Mouse (Mus musculus) midbrain, embryonic 16.5 days (tissue): ENCODE results near the gene Amhr2. TPM values are rescaled to one million over a fixed set of nuclear protein-coding genes. Genes with fewer than 3 reads are reported as not detected.

Experiments used
- ATAC-seq: fragments of 200-750 bp; cut with Nextera tagmentation; 2 replicates; pipeline ENCODE4 v1.8.0; 2017; ENCODE audit warnings: moderate TSS enrichment
- H3K27ac ChIP-seq: fragments of 300-500 bp; sonication (generic); 2 replicates; pipeline ENCODE4 v1.5.1; 2014; ENCODE audit warnings: mild to moderate bottlenecking, low read length, mixed read lengths
- H3K27me3 ChIP-seq: fragments of 300-500 bp; sonication (generic); 2 replicates; pipeline ENCODE4 v1.6.1; 2014; ENCODE audit warnings: low read depth, low read length, mixed read lengths; ENCODE audit not compliant: control insufficient read depth, insufficient read depth
- H3K36me3 ChIP-seq: fragments of 300-500 bp; sonication (generic); 2 replicates; pipeline ENCODE4 v1.6.1; 2014; ENCODE audit warnings: mild to moderate bottlenecking, low read length, moderate library complexity, mixed read lengths; ENCODE audit not compliant: control insufficient read depth, insufficient read depth
- H3K4me1 ChIP-seq: fragments of 300-500 bp; sonication (generic); 2 replicates; pipeline ENCODE4 v1.6.1; 2014; ENCODE audit warnings: mild to moderate bottlenecking, low read length, mixed read lengths; ENCODE audit not compliant: control insufficient read depth, insufficient read depth
- H3K4me2 ChIP-seq: fragments of 300-500 bp; sonication (generic); 2 replicates; pipeline ENCODE4 v1.6.1; 2014; ENCODE audit warnings: mild to moderate bottlenecking, low read length, mixed read lengths
- H3K4me3 ChIP-seq: fragments of 300-500 bp; sonication (generic); 2 replicates; pipeline ENCODE4 v1.5.1; 2014; ENCODE audit warnings: low read depth, mild to moderate bottlenecking, low read length, moderate library complexity, mixed read lengths
- H3K9ac ChIP-seq: fragments of 300-500 bp; sonication (generic); 2 replicates; pipeline ENCODE4 v1.6.1; 2014; ENCODE audit warnings: low read depth, low read length, mixed read lengths
- H3K9me3 ChIP-seq: fragments of 300-500 bp; sonication (generic); replicated peaks from 2 replicates; pipeline ENCODE4 v1.6.1; 2014; ENCODE audit warnings: mild to moderate bottlenecking, low read length, mixed read lengths; ENCODE audit not compliant: control insufficient read depth, poor library complexity, severe bottlenecking
- WGBS: fragments of 180-500 bp; shearing (Covaris S2); extraction: QIAGEN DNeasy Blood & Tissue Kit; methylation state at CpG from one replicate; pipeline ENCODE4 v1.1.7; 2014; 5-methylcytosine and 5-hydroxymethylcytosine counted together
- polyA plus RNA-seq: library from polyadenylated mRNA; unstranded; fragments of >200 nt; fragmentation: Nextera tagmentation; extraction: Ambion mirVana; gene quantifications from 2 replicates; pipeline ENCODE4 v1.2.1, GENCODE M21; 2015

Amhr2 gene
- polyA plus RNA-seq, 1 experiment from 2014 or later, result 0.15 TPM

GRCm38 (mm10) chr15:102420986-102421385 lies 24.2 kb upstream of the Amhr2 start:
- H3K27me3 ChIP-seq, result no peaks in the 10 kb centered on the region
- H3K9ac ChIP-seq, result no peak overlapping the region
- 50% methylated on average over 1 of the region's 1 CpGs for WGBS
- H3K36me3 ChIP-seq, result no peaks in the 10 kb centered on the region
- H3K4me3 ChIP-seq, result no peak overlapping the region
- peaks cover 2% of the 10 kb centered on the region; the same call in 1 of the 2 replicates for H3K4me1 ChIP-seq
- no peak for ATAC-seq
- H3K27ac ChIP-seq, result no peak overlapping the region
- H3K9me3 ChIP-seq, result no peaks in the 10 kb centered on the region
- no peak overlapping the region for H3K4me2 ChIP-seq

- Histone ChIP-seq H3K27ac (no peak overlapping the region), H3K36me3 (0 out of 2 replicates have a peak, but pooled peaks cover 2% of the 10 kb centered on the region), H3K9me3 (no peaks in the 10 kb centered on the region), H3K27me3 (no peaks in the 10 kb centered on the region), H3K4me2 (no peak overlapping the region), H3K4me1 (peaks cover 2% of the 10 kb centered on the region; the same call in 1 of the 2 replicates), H3K9ac (no peak overlapping the region), H3K4me3 (no peak overlapping the region)
- 63% methylated on average over 3 of the region's 3 CpGs for WGBS
- ATAC-seq, result no peak
These were observed 23.7 kb upstream of the Amhr2 start for GRCm38 (mm10) chr15:102421437-102421836.

- WGBS, result 95% methylated on average over 2 of the region's 2 CpGs
- Histone ChIP-seq H3K36me3 (peaks cover 2% of the 10 kb centered on the region; the same call in 1 of the 2 replicates), H3K4me3 (no peak overlapping the region), H3K4me1 (no peaks in the 10 kb centered on the region; the same call in 1 of the 2 replicates), H3K9ac (no peak overlapping the region), H3K9me3 (no peaks in the 10 kb centered on the region), H3K27me3 (no peaks in the 10 kb centered on the region), H3K27ac (no peak overlapping the region), H3K4me2 (no peak overlapping the region)
- no peak for ATAC-seq
These were observed 21.4 kb upstream of the Amhr2 start for GRCm38 (mm10) chr15:102423602-102424240.

GRCm38 (mm10) chr15:102424657-102425056 lies 20.5 kb upstream of the Amhr2 start:
- no peak for ATAC-seq
- Histone ChIP-seq H3K9me3 (no peaks in the 10 kb centered on the region), H3K4me1 (no peaks in the 10 kb centered on the region), H3K27ac (no peak overlapping the region), H3K4me2 (no peak overlapping the region), H3K36me3 (peaks cover 7% of the 10 kb centered on the region; the same call in 1 of the 2 replicates), H3K27me3 (no peaks in the 10 kb centered on the region), H3K9ac (no peak overlapping the region), H3K4me3 (no peak overlapping the region)
- 94% methylated on average over 2 of the region's 2 CpGs for WGBS

GRCm38 (mm10) chr15:102426963-102427362 lies 18.2 kb upstream of the Amhr2 start:
- no peak overlapping the region for H3K4me3 ChIP-seq
- WGBS, result 96% methylated on average over 1 of the region's 1 CpGs
- H3K4me1 ChIP-seq, result no peaks in the 10 kb centered on the region
- no peak for ATAC-seq
- no peaks in the 10 kb centered on the region for H3K9me3 ChIP-seq
- no peaks in the 10 kb centered on the region for H3K27me3 ChIP-seq
- peaks cover 12% of the 10 kb centered on the region for H3K36me3 ChIP-seq
- no peak overlapping the region for H3K4me2 ChIP-seq
- no peak overlapping the region for H3K27ac ChIP-seq
- no peak overlapping the region for H3K9ac ChIP-seq

GRCm38 (mm10) chr15:102432046-102432445 lies 13.1 kb upstream of the Amhr2 start:
- H3K9me3 ChIP-seq, result no peaks in the 10 kb centered on the region
- H3K27me3 ChIP-seq, result no peaks in the 10 kb centered on the region
- no peak for ATAC-seq
- H3K4me2 ChIP-seq, result no peak overlapping the region
- H3K4me3 ChIP-seq, result no peak overlapping the region
- H3K4me1 ChIP-seq, result no peaks in the 10 kb centered on the region
- H3K9ac ChIP-seq, result no peak overlapping the region
- 92% methylated on average over 1 of the region's 1 CpGs for WGBS
- peaks cover 15% of the 10 kb centered on the region for H3K36me3 ChIP-seq
- H3K27ac ChIP-seq, result no peak overlapping the region

GRCm38 (mm10) chr15:102433173-102433572 lies 12.0 kb upstream of the Amhr2 start:
- H3K4me3 ChIP-seq, result no peak overlapping the region
- ATAC-seq, result no peak
- H3K9me3 ChIP-seq, result no peaks in the 10 kb centered on the region
- H3K4me2 ChIP-seq, result no peak overlapping the region
- peaks cover 15% of the 10 kb centered on the region for H3K36me3 ChIP-seq
- no peak overlapping the region for H3K27ac ChIP-seq
- H3K27me3 ChIP-seq, result no peaks in the 10 kb centered on the region
- WGBS, result 92% methylated on average over 4 of the region's 4 CpGs
- H3K9ac ChIP-seq, result no peak overlapping the region
- no peaks in the 10 kb centered on the region for H3K4me1 ChIP-seq

- H3K9me3 ChIP-seq, result no peaks in the 10 kb centered on the region
- no peak overlapping the region for H3K4me3 ChIP-seq
- H3K4me1 ChIP-seq, result no peaks in the 10 kb centered on the region
- H3K9ac ChIP-seq, result no peak overlapping the region
- 46% methylated on average over 2 of the region's 2 CpGs for WGBS
- no peak for ATAC-seq
- H3K27ac ChIP-seq, result no peak overlapping the region
- no peaks in the 10 kb centered on the region for H3K36me3 ChIP-seq
- no peaks in the 10 kb centered on the region for H3K27me3 ChIP-seq
- H3K4me2 ChIP-seq, result no peak overlapping the region
These were observed 2.7 kb upstream of the Amhr2 start for GRCm38 (mm10) chr15:102442490-102442889.

GRCm38 (mm10) chr15:102446448-102446847 lies 1.3 kb downstream of the Amhr2 start:
- Histone ChIP-seq H3K4me2 (no peak overlapping the region), H3K36me3 (no peaks in the 10 kb centered on the region), H3K27ac (no peak overlapping the region), H3K9me3 (no peaks in the 10 kb centered on the region), H3K9ac (no peak overlapping the region), H3K4me3 (no peak overlapping the region), H3K4me1 (no peaks in the 10 kb centered on the region), H3K27me3 (no peaks in the 10 kb centered on the region)
- 50% methylated on average over 5 of the region's 6 CpGs for WGBS
- ATAC-seq, result no peak
